Mouse (Mus musculus) limb, embryonic 10.5 days (tissue): ENCODE results near the gene Keap1. TPM values are rescaled to one million over a fixed set of nuclear protein-coding genes. Genes with fewer than 3 reads are reported as not detected.

Source experiments
- DNase-seq: peaks from one replicate; pipeline ENCODE4 v3.0.0-alpha.2; 2017; ENCODE audit warnings: low spot score
- H3K27ac ChIP-seq: fragments of 300-500 bp; sonication (generic); 2 replicates; pipeline ENCODE4 v1.5.1; 2016; ENCODE audit warnings: mild to moderate bottlenecking
- H3K27me3 ChIP-seq: fragments of 300-500 bp; sonication (generic); 2 replicates; pipeline ENCODE4 v1.6.1; 2016; ENCODE audit warnings: low read depth, mild to moderate bottlenecking; ENCODE audit not compliant: poor library complexity, severe bottlenecking
- H3K36me3 ChIP-seq: fragments of 300-500 bp; sonication (generic); 2 replicates; pipeline ENCODE4 v1.6.1; 2016; ENCODE audit warnings: mild to moderate bottlenecking, moderate library complexity
- H3K4me1 ChIP-seq: fragments of 300-500 bp; sonication (generic); 2 replicates; pipeline ENCODE4 v1.6.1; 2016
- H3K4me3 ChIP-seq: fragments of 300-500 bp; sonication (generic); 2 replicates; pipeline ENCODE4 v1.5.1; 2016; ENCODE audit warnings: mild to moderate bottlenecking, moderate library complexity
- H3K9me3 ChIP-seq: fragments of 300-500 bp; sonication (generic); replicated peaks from 2 replicates; pipeline ENCODE4 v1.6.1; 2016; ENCODE audit warnings: mild to moderate bottlenecking
- WGBS: fragments of 180-500 bp; shearing (Covaris S2); methylation state at CpG from one replicate; pipeline ENCODE4 v1.1.7; 2016; 5-methylcytosine and 5-hydroxymethylcytosine counted together
- polyA plus RNA-seq: library from polyadenylated mRNA; unstranded; fragments of >200 nt; fragmentation: Nextera tagmentation; extraction: Ambion mirVana; gene quantifications from 2 replicates; pipeline ENCODE4 v1.2.1, GENCODE M21; 2016

Keap1 gene
- polyA plus RNA-seq, 1 experiment from 2014 or later: 61.7 TPM

DNA sequence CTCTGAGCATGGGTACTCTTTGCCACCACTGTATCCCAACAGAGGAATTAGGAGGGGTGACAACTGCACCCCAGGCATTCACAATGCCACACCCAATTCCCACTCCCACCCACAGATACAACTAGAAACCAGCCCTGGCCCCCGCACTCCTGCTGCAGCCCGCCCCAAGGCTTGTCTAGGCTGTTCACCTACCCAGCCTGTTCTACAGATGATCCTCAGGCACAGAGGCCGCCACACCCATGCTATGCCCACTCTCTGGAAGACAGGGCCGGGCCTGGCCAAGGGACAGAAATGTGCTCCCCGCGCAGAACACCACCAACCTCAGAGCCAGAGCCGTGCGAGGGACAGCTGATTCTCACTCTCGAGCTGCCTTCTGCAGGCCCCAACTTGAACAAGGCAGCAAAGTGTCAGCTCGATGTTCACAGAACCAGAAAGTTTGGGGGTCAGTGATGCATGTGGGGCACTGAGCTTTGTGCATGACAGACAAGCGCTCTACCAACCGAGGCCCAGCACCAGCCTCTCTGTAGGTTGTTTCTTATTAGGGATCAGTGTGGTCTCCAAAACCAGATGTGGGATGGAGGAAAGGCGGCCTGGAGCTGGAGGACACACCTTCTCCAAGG is 12.1 kb upstream of the Keap1 start:
- no peak for DNase-seq
- no peaks in the 10 kb centered on the region for H3K36me3 ChIP-seq
- H3K9me3 ChIP-seq: no peaks in the 10 kb centered on the region
- H3K4me3 ChIP-seq: no peak overlapping the region
- peaks cover 70% of the 10 kb centered on the region for H3K27me3 ChIP-seq
- H3K27ac ChIP-seq: 0 out of 2 replicates have a peak overlapping the region, but pooled peaks have one; percentile 1
- H3K4me1 ChIP-seq: peaks cover 27% of the 10 kb centered on the region
- 45% methylated on average over 13 of the region's 13 CpGs for WGBS

DNA sequence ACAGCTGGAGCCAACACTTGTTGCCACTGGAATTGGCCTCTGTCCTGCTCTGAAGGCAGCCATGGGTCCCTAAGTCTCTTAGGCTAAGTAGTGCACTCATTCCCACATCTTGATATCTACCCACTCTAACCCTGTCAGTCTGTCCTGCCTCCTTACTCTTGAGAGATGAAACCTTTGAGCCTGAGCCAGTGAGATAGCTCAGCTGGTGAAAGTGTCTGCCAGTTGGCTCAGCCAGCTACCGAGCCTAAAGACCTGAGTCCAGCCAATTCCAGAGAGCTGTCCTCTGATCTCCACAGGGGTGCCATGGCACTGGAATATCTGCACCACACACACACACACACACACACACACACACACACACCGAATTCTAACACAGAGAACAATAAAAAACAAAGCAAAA is 11.3 kb upstream of the Keap1 start:
- no peak for DNase-seq
- H3K9me3 ChIP-seq: no peaks in the 10 kb centered on the region
- peaks cover 27% of the 10 kb centered on the region for H3K4me1 ChIP-seq
- H3K27ac ChIP-seq: no peak overlapping the region
- WGBS: 39% methylated on average over 2 of the region's 2 CpGs
- H3K36me3 ChIP-seq: no peaks in the 10 kb centered on the region
- peaks cover 77% of the 10 kb centered on the region for H3K27me3 ChIP-seq
- no peak overlapping the region for H3K4me3 ChIP-seq

DNA sequence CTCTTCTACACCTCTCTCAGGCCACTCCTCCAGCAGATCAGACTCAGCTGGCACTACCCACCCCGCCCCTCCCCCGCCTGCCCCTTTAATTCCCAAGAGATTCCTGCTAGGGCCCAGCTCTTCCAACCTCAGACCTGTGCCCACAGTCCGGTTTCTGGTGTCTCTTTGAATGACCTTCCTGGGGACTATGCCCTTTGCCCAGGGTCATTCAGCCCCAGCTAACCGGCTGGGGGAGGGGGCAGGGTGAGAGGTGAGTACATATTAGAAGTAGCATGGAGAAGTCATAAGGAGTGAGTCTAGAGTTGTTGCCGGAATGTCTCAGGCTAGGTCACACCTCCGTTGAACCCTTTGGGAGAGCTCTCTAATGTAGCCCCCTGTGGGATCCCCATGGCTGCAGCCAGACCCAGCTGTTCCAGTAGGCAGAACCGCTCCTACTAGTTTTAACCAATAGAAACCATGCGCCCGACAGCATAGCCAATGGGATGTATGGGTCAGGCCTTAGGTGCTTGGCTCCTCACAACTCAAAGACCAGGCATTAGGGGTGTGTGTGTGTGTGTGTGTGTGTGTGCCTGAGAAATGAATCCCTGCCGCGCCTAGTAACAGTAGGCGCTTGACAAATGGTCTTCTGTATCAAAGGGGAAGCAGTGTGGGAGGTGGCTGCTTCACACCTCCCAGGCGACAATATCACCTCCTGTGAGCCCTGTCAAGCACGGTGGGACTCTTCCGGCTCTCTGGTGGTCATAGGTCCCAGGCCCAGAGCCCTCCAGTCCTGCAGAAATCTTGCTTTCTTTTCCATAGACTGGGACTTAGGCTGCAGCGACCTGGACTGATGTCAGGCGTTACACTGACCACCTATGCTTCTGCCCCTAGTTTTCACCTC is 10.7 kb upstream of the Keap1 start:
- no peak overlapping the region for H3K4me3 ChIP-seq
- DNase-seq: no peak
- H3K36me3 ChIP-seq: no peaks in the 10 kb centered on the region
- WGBS: 18% methylated on average over 17 of the region's 17 CpGs
- H3K4me1 ChIP-seq: peaks cover 32% of the 10 kb centered on the region
- H3K27me3 ChIP-seq: peaks cover 83% of the 10 kb centered on the region
- H3K27ac ChIP-seq: no peak overlapping the region
- no peaks in the 10 kb centered on the region for H3K9me3 ChIP-seq

DNA sequence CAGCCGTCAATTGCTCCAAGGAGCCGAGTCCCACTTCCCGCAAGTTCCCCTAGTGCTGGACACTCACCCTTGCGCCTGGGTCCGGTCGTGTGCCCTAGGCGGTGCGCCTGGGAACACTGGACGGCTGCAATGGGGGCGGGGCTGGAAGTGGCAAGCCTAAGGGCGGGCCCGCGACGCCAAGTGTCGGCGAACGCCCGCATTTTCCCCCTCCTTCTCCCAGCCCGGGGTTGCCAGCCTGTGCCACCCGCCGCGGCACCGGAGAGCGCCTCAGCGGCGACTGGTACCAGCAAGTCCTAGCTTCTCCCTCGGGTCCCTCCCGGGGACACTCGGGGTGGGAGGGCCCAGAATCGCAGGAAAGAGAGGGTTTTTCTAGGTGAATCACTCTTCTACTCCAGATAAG is 9.2 kb upstream of the Keap1 start, which contains the start of gene S1pr5:
TSS of gene S1pr5 (minus strand) at position 118 of the 400 bp plus-strand sequence.
- Histone ChIP-seq H3K27me3 (peaks cover 98% of the 10 kb centered on the region), H3K9me3 (no peaks in the 10 kb centered on the region), H3K36me3 (no peaks in the 10 kb centered on the region), H3K4me1 (peaks cover 44% of the 10 kb centered on the region), H3K4me3 (peak within 1 kb of the TSS; percentile 40), H3K27ac (no peak within 1 kb of the TSS)
- WGBS: 1% methylated on average over 30 of the region's 30 CpGs
- DNase-seq: peak; percentile 48

DNA sequence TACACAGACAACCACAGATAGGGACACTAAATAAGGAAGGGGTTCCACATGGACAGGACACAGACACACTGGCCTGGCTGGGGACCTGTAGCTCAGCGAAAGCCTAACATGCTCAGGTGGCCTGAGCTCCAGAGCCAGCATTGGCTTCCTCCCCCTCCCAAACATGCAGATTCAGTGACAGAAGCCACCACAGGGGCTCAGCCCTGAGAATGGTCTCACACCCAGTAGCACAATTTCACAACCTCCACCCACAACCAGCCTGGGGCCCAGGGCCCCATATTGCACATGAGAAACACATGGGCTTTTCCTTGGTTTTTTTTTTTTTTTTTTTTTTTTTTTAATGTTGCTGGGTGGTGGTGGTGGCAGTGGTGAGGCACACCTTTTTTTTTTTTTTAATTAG is 7.2 kb upstream of the Keap1 start:
- no peak for DNase-seq
- H3K9me3 ChIP-seq: no peaks in the 10 kb centered on the region
- H3K27me3 ChIP-seq: peaks cover 98% of the 10 kb centered on the region
- H3K27ac ChIP-seq: no peak overlapping the region
- no peaks in the 10 kb centered on the region for H3K36me3 ChIP-seq
- WGBS: 43% methylated on average over 1 of the region's 1 CpGs
- H3K4me3 ChIP-seq: no peak overlapping the region
- peaks cover 40% of the 10 kb centered on the region for H3K4me1 ChIP-seq

DNA sequence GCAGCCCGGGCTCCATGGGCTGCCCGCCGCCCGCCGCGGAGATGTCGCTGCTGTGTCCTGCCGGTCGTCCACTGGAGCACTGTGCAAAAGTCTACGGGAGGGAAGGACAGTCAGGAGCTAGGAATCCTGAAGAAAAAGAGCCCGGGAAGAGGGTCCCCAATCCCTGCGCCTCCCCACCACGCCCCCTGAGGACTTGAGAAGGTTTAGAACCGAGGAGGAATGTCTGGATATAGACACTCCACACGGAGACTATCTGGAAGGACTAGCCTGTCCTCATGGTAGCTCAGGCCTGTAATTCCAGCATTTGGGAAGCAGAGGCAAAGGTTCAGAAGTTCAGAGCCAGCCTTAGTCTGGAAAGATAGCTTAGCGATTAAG is 5.9 kb upstream of the Keap1 start:
- no peak for DNase-seq
- H3K36me3 ChIP-seq: no peaks in the 10 kb centered on the region
- peaks cover 33% of the 10 kb centered on the region for H3K4me1 ChIP-seq
- WGBS: 3% methylated on average over 16 of the region's 16 CpGs
- no peaks in the 10 kb centered on the region for H3K9me3 ChIP-seq
- H3K4me3 ChIP-seq: peak overlapping the region; percentile 57
- peak overlapping the region; percentile 68 for H3K27ac ChIP-seq
- H3K27me3 ChIP-seq: peaks cover 94% of the 10 kb centered on the region

DNA sequence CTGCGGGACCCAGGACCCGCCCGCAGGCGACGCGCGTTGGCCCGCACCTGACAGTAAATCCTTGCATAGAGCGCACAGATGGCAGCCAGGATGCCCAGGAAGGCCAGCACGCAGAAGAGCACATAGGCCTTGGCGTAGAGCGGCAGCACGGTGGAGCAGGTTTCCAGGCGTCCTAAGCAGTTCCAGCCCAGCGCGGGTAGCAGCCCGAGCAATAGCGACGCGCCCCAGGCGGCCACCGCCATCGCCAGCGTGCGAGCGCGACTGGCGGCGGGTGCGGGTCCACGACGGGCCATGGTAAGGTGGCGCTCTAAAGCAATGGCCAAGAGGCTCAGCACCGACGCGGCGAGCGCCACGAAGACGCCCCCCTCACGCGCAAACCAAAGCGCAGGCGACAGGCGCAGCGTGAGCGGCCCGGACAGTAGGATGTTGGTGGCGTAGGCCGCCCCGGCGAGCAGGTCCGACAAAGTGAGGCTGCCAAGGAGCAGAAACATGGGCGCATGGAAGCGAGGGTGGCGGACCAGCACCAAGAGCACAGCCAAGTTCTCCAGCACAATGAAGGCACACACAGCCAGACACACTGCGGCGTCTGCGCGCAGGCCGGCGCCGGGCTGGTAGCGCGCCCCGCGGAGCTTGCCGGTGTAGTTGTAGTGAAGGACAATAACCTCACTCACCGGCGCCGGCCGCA is 5.4 kb upstream of the Keap1 start:
- peak overlapping the region; percentile 57 for H3K4me3 ChIP-seq
- peak; percentile 71 for DNase-seq
- H3K27me3 ChIP-seq: peaks cover 90% of the 10 kb centered on the region
- peaks cover 28% of the 10 kb centered on the region for H3K4me1 ChIP-seq
- under 1% methylated on average over 72 of the region's 72 CpGs for WGBS
- peak overlapping the region; percentile 68 for H3K27ac ChIP-seq
- no peaks in the 10 kb centered on the region for H3K36me3 ChIP-seq
- no peaks in the 10 kb centered on the region for H3K9me3 ChIP-seq

DNA sequence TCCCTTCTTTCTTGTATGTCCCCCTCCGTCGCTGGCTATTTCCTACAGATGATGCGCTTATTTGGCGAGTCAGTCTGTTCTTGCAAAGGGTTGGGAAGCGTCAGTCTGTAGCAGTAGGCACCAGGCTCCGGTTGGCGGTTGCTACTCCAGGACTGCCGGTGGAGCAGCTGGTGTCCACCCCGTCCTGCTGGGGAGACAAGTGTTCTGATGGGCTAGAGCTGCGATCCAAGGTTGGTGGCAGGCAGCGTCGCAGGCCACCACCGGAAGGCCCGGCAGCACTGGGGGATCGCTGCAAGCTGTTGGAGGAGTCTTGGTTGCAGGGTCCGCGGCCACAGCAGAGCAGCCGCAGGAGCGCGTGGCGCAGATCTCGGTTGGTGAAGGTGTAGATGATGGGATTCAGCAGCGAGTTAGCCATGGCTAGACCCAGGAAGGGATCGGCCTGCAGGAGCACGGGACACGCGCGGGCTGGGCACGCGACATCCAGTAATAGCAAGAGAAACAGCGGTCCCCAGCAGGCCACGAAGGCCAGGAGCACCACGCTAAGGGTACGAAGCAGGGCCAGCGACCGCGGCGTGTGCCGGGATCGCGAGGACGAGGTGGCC is 4.8 kb upstream of the Keap1 start:
- H3K4me3 ChIP-seq: peak overlapping the region; percentile 57
- peak overlapping the region; percentile 68 for H3K27ac ChIP-seq
- 17% methylated on average over 42 of the region's 42 CpGs for WGBS
- peaks cover 33% of the 10 kb centered on the region for H3K4me1 ChIP-seq
- no peaks in the 10 kb centered on the region for H3K9me3 ChIP-seq
- peaks cover 83% of the 10 kb centered on the region for H3K27me3 ChIP-seq
- no peak for DNase-seq
- no peaks in the 10 kb centered on the region for H3K36me3 ChIP-seq

DNA sequence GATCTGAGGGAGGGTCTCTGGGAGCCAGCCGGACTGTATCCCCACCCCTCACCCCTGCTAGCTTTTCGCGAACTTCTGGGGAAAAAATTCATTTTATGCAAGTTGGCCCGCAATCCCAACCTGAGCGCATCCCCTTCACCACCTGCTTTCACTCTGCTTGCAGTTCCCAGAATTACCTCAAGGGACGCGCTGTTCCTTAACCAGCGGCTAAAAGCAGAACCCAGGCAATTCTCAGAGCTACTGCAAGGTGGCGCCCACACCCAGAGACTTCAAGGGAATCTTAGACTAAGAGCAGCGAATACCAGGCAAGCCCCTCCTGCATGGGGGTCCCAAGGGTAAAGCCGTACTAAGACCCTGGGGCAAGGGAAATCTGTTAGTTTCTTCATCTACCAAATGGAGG is 2.2 kb upstream of the Keap1 start:
- peaks cover 57% of the 10 kb centered on the region for H3K27me3 ChIP-seq
- 5% methylated on average over 11 of the region's 11 CpGs for WGBS
- DNase-seq: peak; percentile 89
- H3K27ac ChIP-seq: no peak overlapping the region
- H3K36me3 ChIP-seq: peaks cover 5% of the 10 kb centered on the region
- no peak overlapping the region for H3K4me3 ChIP-seq
- no peaks in the 10 kb centered on the region for H3K9me3 ChIP-seq
- H3K4me1 ChIP-seq: peaks cover 40% of the 10 kb centered on the region

DNA sequence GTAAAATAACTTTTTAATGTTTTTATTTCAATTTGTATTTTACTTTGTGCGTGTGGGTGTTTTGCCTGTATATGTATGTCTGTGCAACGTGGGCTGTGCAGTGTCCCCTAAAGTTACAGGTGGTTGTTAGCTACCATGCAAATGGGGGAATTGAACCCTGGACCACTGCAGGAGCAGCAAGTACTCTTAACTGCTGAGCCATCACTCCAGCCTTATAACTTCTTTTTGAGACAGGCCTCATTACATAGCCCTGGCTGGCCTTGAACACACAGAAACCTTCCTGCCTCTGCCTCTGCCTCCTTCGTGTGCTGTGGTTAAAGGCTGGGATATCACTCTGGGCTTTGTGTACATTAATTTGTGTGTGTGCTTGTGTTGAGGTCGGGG is 296 bp upstream of the Keap1 start:
- 43% methylated on average over 4 of the region's 4 CpGs for WGBS
- Histone ChIP-seq H3K36me3 (peaks cover 22% of the 10 kb centered on the region), H3K4me3 (peak overlapping the region; percentile 97), H3K4me1 (peaks cover 30% of the 10 kb centered on the region), H3K27me3 (peaks cover 38% of the 10 kb centered on the region), H3K27ac (peak overlapping the region; percentile 98), H3K9me3 (no peaks in the 10 kb centered on the region)
- no peak for DNase-seq

DNA sequence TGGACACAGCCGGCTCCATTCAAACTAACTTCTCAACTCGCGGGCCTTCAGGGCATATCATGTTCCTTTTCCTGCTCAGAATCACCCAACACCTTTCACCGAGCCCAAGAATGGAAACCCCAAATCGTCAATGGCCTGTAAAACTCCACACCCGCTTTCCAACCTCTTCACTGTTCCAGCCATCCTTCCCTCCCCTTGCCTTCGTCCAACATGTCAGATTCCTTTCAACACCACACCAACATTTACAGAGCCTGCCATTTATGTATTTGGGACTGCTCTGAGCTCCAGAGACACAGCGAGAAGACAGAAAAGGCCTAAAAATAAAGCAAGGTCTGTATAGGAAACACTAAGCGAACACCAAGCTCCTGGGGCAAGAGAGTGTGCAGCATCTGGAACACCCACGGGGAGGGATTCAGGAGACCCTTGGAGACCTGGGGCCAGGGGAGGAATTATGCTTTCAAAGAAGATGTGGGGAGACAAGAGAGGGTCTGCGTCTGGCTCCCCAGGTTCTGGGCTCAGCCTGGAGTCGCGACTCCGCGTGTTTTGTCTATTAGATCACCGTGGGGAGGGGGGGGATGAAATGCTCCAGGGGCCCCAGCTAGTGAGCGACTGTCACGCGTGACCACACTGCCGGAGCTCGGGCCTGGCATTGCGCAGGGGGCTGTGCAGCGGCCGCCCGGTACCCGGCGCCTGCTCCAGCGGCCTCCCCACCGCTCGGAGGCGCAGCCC is 993 bp downstream of the Keap1 start:
- 2% methylated on average over 31 of the region's 31 CpGs for WGBS
- Histone ChIP-seq H3K36me3 (peaks cover 35% of the 10 kb centered on the region), H3K4me3 (peak overlapping the region; percentile 97), H3K27ac (peak overlapping the region; percentile 98), H3K27me3 (peaks cover 26% of the 10 kb centered on the region), H3K9me3 (no peaks in the 10 kb centered on the region), H3K4me1 (peaks cover 22% of the 10 kb centered on the region)
- DNase-seq: peak; percentile 58

DNA sequence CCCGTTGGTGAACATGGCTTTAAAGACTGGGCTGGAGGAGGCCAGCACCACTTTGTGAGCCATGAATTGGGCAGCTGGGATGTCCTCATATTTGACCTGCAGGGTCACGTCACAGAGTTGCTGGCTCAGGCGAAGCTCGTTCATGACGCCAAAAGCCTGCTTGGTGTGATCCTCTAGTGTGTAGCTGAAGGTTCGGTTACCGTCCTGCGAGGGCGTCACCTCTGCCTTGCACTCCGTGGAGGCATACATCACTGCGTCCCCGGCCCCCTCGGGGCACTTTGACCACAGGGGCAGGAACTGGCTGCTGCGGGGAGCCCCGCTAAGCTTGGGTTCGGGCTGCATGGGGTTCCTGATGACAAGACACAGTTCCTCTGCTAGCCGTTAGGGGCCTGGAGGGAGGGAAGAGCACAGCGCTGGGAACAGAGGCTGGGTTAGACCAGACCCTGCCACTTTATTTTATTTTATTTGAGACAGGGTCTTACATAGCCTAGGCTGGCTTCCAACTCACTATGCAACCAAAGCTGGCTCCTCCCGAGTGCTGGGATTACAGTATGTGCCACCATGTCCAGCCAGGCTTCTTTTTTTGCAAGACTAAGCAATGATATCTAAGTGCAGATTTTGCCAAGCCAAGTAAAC is 1.7 kb downstream of the Keap1 start:
- Histone ChIP-seq H3K27me3 (peaks cover 19% of the 10 kb centered on the region), H3K4me3 (peak overlapping the region; percentile 97), H3K27ac (peak overlapping the region; percentile 98), H3K4me1 (peaks cover 22% of the 10 kb centered on the region), H3K9me3 (no peaks in the 10 kb centered on the region), H3K36me3 (peaks cover 42% of the 10 kb centered on the region)
- 17% methylated on average over 19 of the region's 19 CpGs for WGBS
- peak; percentile 53 for DNase-seq
